Mouse (Mus musculus): ENCODE results near the gene Rbm4. TPM values are rescaled to one million over a fixed set of nuclear protein-coding genes. Genes with fewer than 3 reads are reported as not detected.

Gene Rbm4
- polyA plus RNA-seq, 1 experiment, result 103 TPM

DNA sequence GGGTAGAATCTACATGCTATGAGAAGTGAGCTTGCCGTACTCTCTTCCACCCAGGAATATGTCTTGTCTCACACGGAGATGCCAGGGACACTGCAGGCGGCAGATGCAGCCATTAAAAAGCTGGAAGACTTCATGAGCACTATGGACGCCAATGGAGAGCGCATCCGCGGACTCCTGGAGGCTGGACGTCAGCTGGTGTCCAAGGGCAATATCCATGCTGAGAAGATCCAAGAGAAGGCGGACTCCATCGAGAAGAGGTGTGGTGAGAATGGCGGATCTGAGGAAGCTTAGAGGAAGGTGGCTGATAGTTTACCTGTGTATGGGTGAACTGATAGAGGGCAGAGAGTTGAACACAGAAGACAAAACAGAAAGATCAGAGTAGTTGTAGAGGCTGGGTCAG is 54.6 kb downstream of the Rbm4 start:
- TF ChIP-seq CTCF (IDR thresholded peaks at IDR 0.05; ENCODE audit: insufficient read depth, low read depth, low read length) (no peak), POLR2A (IDR thresholded peaks at IDR 0.05; ENCODE audit: insufficient read depth, low read depth, low read length) (no peak)
- H3K4me3 ChIP-seq (ENCODE audit: insufficient read depth, low read depth, low read length), result no peak overlapping the region
- 93% methylated on average over 11 of the region's 11 CpGs for WGBS
- H3K27ac ChIP-seq (ENCODE audit: insufficient read depth, low read depth, low read length), result no peak overlapping the region
- peaks cover 18% of the 10 kb centered on the region for H3K4me1 ChIP-seq (ENCODE audit: control insufficient read depth, insufficient read depth, low read length)

DNA sequence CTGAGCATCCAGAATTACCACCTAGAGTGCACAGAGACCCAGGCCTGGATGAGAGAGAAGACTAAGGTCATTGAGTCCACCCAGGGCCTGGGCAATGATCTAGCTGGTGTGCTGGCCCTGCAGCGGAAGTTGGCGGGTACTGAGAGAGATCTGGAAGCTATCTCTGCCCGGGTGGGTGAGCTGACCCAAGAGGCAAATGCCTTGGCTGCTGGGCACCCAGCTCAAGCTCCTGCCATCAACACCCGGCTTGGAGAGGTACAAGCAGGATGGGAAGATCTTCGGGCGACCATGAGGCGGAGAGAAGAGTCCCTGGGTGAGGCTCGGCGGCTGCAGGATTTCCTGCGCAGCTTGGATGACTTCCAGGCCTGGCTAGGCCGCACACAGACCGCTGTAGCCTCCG is 55.8 kb downstream of the Rbm4 start:
- Histone ChIP-seq H3K27ac (ENCODE audit: insufficient read depth, low read depth, low read length) (no peak overlapping the region), H3K4me1 (ENCODE audit: control insufficient read depth, insufficient read depth, low read length) (peaks cover 18% of the 10 kb centered on the region), H3K4me3 (ENCODE audit: insufficient read depth, low read depth, low read length) (no peak overlapping the region)
- WGBS, result 84% methylated on average over 13 of the region's 13 CpGs
- TF ChIP-seq POLR2A (IDR thresholded peaks at IDR 0.05; ENCODE audit: insufficient read depth, low read depth, low read length) (no peak), CTCF (IDR thresholded peaks at IDR 0.05; ENCODE audit: insufficient read depth, low read depth, low read length) (no peak)

Other genes starting within 250 kb of the Rbm4 start
- gene Lrfn4, start 178.2 kb downstream of the Rbm4 start, polyA plus RNA-seq (2012; ENCODE audit: insufficient read depth, insufficient read length, low replicate concordance, missing spikeins), result not detected in 2 replicates
- gene Rce1, start 168.3 kb downstream of the Rbm4 start, polyA plus RNA-seq (2012; ENCODE audit: insufficient read depth, insufficient read length, low replicate concordance, missing spikeins), result not detected in 2 replicates
- gene Gm960, start 95.2 kb downstream of the Rbm4 start, polyA plus RNA-seq (2012; ENCODE audit: insufficient read depth, insufficient read length, low replicate concordance, missing spikeins), result not detected in 2 replicates
- gene Sptbn2, start 82.7 kb downstream of the Rbm4 start, polyA plus RNA-seq (2012; ENCODE audit: insufficient read depth, insufficient read length, low replicate concordance, missing spikeins), result 60.8 TPM in 1 of 2 replicates, not detected in the other
- gene Rbm4b, start 37.4 kb downstream of the Rbm4 start, polyA plus RNA-seq (2012; ENCODE audit: insufficient read depth, insufficient read length, low replicate concordance, missing spikeins), result not detected in 2 replicates
- gene Gm21992, start 17.7 kb upstream of the Rbm4 start, polyA plus RNA-seq (2012; ENCODE audit: insufficient read depth, insufficient read length, low replicate concordance, missing spikeins), result not detected in 2 replicates
- gene Rbm14, start 17.7 kb upstream of the Rbm4 start, polyA plus RNA-seq (2012; ENCODE audit: insufficient read depth, insufficient read length, low replicate concordance, missing spikeins), result not detected in 2 replicates
- not detected in 2 replicates for gene Ccs, start 45.4 kb upstream of the Rbm4 start, polyA plus RNA-seq (2012; ENCODE audit: insufficient read depth, insufficient read length, low replicate concordance, missing spikeins)
- not detected in 2 replicates for gene Ccdc87, start 45.5 kb upstream of the Rbm4 start, polyA plus RNA-seq (2012; ENCODE audit: insufficient read depth, insufficient read length, low replicate concordance, missing spikeins)
- gene Ctsf, start 61.2 kb upstream of the Rbm4 start, polyA plus RNA-seq (2012; ENCODE audit: insufficient read depth, insufficient read length, low replicate concordance, missing spikeins), result not detected in 2 replicates
- gene Actn3, start 84.0 kb upstream of the Rbm4 start, polyA plus RNA-seq (2012; ENCODE audit: insufficient read depth, insufficient read length, low replicate concordance, missing spikeins), result not detected in 2 replicates
- gene Zdhhc24, start 84.8 kb upstream of the Rbm4 start, polyA plus RNA-seq (2012; ENCODE audit: insufficient read depth, insufficient read length, low replicate concordance, missing spikeins), result not detected in 2 replicates
- gene Bbs1, start 112.7 kb upstream of the Rbm4 start, polyA plus RNA-seq (2012; ENCODE audit: insufficient read depth, insufficient read length, low replicate concordance, missing spikeins), result not detected in 2 replicates
- gene Dpp3, start 134.4 kb upstream of the Rbm4 start, polyA plus RNA-seq (2012; ENCODE audit: insufficient read depth, insufficient read length, low replicate concordance, missing spikeins), result not detected in 2 replicates
- not detected in 2 replicates for gene Peli3, start 149.2 kb upstream of the Rbm4 start, polyA plus RNA-seq (2012; ENCODE audit: insufficient read depth, insufficient read length, low replicate concordance, missing spikeins)
- gene Mrpl11, start 168.2 kb upstream of the Rbm4 start, polyA plus RNA-seq (2012; ENCODE audit: insufficient read depth, insufficient read length, low replicate concordance, missing spikeins), result not detected in 2 replicates
- not detected in 2 replicates for gene Npas4, start 196.4 kb upstream of the Rbm4 start, polyA plus RNA-seq (2012; ENCODE audit: insufficient read depth, insufficient read length, low replicate concordance, missing spikeins)
- not detected in 2 replicates for gene Slc29a2, start 230.0 kb upstream of the Rbm4 start, polyA plus RNA-seq (2012; ENCODE audit: insufficient read depth, insufficient read length, low replicate concordance, missing spikeins)
- gene B4gat1, start 244.9 kb upstream of the Rbm4 start, polyA plus RNA-seq (2012; ENCODE audit: insufficient read depth, insufficient read length, low replicate concordance, missing spikeins), result not detected in 2 replicates
- not detected in 2 replicates for gene AC124502.3, start 245.0 kb upstream of the Rbm4 start, polyA plus RNA-seq (2012; ENCODE audit: insufficient read depth, insufficient read length, low replicate concordance, missing spikeins)
- not detected in 2 replicates for gene Brms1, start 247.5 kb upstream of the Rbm4 start, polyA plus RNA-seq (2012; ENCODE audit: insufficient read depth, insufficient read length, low replicate concordance, missing spikeins)